Mouse (Mus musculus) bone marrow macrophage, adult 2 months (primary cell): Measurements from ENCODE around the gene Vsig2. TPM values are rescaled to one million over a fixed set of nuclear protein-coding genes. Genes with fewer than 3 reads are reported as not detected.
A peak's percentile ranks its signal among the peaks of the same experiment; 100 is the strongest.

Source experiments
- H3K27ac ChIP-seq: 2 replicates; pipeline ENCODE4 v1.5.1; 2012; ENCODE audit warnings: low read depth, low read length; ENCODE audit not compliant: insufficient read depth
- H3K4me1 ChIP-seq: 2 replicates; pipeline ENCODE4 v1.6.1; 2012; ENCODE audit warnings: low read length; ENCODE audit not compliant: control insufficient read depth, insufficient read depth
- H3K4me3 ChIP-seq: 2 replicates; pipeline ENCODE4 v1.5.1; 2012; ENCODE audit warnings: mild to moderate bottlenecking, low read length, moderate library complexity; ENCODE audit not compliant: insufficient read depth
- CTCF ChIP-seq: IDR thresholded peaks from 2 replicates; pipeline ENCODE4 v1.5.1; 2012; ENCODE audit warnings: low read depth, mild to moderate bottlenecking, low read length, moderate library complexity
- POLR2A ChIP-seq: IDR thresholded peaks from 2 replicates; pipeline ENCODE4 v1.6.1; 2012; ENCODE audit warnings: mild to moderate bottlenecking, low read depth, low read length, borderline replicate concordance
- polyA plus RNA-seq: library from polyadenylated mRNA; stranded (reverse); fragments of >200 nt; gene quantifications from 2 replicates; pipeline ENCODE4 v1.2.4, GENCODE M21; 2012; ENCODE audit not compliant: missing spikeins, insufficient read depth, insufficient read length

The Vsig2 gene
- polyA plus RNA-seq, 1 experiment, result not detected

DNA sequence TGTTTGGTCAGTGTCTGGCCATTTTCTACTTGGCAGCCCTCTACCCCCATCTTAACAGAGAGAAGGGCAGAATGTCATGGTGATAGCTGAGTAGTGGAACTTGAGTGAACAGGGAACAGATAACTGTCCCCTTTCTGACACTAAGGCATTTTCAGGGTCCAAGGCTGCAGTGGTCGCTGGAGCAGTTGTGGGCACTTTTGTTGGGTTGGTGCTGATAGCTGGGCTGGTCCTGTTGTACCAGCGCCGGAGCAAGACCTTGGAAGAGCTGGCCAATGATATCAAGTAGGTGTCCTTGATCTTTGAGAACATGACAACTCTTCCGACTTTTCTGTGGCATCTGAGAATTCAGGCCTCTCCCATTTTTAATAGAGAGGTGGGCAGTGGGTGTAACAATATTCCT is 2.2 kb upstream of the Vsig2 start:
- H3K27ac ChIP-seq, result no peak overlapping the region
- H3K4me1 ChIP-seq, result peaks cover 11% of the 10 kb centered on the region
- TF ChIP-seq POLR2A (no peak), CTCF (no peak)
- H3K4me3 ChIP-seq, result no peak overlapping the region

DNA sequence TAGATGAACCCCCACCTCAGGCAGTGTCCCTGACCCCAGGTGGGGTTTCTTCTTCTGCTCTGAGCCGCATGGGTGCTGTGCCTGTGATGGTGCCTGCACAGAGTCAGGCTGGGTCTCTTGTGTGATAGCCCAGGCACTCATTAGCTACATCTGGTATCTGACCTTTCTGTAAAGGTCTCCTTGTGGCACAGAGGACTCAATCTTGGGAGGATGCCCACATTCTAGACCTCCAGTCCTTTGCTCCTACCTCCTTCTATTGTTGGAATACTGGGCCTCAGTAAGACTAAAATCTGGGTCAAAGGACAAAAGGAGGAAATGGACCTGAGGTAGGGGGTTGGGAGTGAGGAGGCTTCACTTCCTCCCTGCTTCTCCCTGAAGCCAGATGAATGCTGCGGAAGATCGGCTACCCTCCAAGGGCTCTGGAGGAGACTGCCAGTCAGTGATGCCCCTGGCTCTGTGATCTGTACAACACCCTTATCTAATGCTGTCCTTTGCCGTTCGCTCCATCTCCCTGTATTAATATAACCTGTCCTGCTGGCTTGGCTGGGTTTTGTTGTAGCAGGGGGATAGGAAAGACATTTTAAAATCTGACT is 1.3 kb upstream of the Vsig2 start:
- Histone ChIP-seq H3K4me3 (no peak overlapping the region), H3K4me1 (peaks cover 11% of the 10 kb centered on the region), H3K27ac (no peak overlapping the region)
- TF ChIP-seq CTCF (no peak), POLR2A (no peak)

DNA sequence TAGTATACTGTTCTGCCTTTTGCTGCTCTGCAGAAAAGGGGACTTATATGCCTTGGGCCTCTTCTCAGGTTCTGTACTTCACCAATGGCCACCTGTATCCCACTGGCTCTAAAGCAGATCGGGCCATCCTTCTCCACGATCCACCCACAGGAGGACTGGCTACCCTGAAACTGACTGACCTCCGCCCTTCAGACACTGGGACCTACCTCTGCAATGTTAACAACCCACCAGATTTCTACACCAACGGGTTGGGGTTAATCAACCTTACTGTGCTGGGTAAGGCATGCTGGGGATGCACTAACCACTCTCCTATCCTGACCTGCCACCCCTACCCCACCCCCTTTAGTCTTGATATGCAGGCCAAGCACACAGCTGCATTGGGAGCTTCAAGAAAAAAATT is 1.2 kb downstream of the Vsig2 start:
- H3K4me1 ChIP-seq, result peaks cover 11% of the 10 kb centered on the region
- no peak overlapping the region for H3K27ac ChIP-seq
- TF ChIP-seq POLR2A (no peak), CTCF (no peak; the same call in 1 of the 2 replicates)
- H3K4me3 ChIP-seq, result no peak overlapping the region

DNA sequence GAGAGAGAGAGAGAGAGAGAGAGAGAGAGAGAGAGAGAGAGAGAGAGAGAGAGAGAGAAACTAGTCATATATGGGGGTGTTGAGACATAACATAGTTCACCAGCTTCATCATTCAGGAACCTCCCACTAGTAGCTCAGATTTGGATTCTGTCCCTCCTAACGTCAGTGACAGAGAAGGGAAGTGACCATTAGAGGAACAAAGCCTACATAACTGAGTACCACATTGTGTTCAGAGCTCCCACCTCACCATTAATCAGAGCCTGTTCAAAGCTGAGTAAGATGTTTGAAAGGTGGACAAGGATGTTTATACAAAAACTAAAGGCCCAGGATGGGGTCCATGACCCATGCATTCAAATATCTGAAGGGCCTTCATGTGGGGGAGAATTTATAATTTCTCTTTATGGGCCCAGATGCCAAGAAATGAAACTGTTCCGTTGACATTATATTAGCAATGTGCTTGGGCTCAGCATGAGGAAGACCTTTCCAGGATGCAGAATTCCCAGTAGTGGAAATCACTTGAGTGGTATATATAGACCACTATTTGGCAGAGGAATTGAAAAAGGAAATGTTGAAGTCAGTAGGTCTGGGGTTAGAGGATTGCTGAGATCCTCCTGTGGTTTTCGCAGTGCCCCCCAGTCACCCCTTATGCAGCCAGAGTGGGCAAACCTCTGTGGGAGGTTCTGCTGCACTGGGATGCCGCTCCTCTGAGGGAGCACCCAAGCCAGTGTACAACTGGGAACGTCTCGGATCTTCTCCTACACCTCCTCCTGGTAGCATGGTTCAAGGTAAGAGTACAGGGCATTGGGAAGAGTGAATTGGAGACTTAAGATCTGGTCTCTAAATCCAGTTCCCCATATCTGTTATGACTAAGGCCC is 1.9 kb downstream of the Vsig2 start:
- Histone ChIP-seq H3K4me3 (no peak overlapping the region), H3K27ac (no peak overlapping the region), H3K4me1 (peaks cover 11% of the 10 kb centered on the region)
- TF ChIP-seq POLR2A, result no peak
- no peak for TF ChIP-seq CTCF

DNA sequence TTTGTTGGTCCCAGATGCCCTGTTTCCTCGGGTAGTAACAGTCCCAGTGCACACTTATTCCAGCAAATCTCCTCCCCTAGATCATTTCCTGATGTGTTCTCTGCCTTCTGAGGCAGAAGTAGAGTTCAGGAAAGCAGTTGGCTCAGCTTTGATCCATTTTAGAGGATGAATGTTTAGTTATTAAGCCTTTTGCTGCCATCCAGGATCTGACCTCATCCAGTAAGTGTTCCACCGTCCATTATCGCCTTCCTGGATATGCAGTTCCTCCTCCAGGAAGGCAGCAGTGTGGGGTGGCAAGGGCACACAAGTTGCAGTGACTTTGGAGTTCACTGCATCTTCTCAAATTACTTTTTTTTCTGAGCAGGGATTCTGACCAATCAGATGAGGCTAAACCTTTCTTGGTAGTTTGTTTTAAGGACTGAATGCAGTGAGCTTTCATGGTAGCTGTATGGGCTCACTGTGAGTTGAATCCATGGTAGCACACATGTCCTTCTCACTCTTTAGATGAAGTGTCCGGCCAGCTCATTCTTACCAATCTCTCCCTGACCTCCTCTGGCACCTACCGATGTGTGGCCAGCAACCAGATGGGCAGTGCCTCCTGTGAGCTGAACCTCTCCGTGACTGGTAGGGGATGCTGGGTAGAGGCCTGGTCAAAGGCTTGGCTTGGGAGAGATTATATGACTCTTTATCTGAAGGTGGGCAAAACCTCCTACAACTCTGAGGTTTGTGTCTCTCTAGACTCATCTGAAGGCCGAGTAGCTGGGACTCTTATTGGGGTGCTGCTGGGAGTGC is 3.0 kb downstream of the Vsig2 start:
- Histone ChIP-seq H3K27ac (no peak overlapping the region), H3K4me3 (no peak overlapping the region), H3K4me1 (peaks cover 11% of the 10 kb centered on the region)
- no peak for TF ChIP-seq CTCF
- TF ChIP-seq POLR2A, result no peak

DNA sequence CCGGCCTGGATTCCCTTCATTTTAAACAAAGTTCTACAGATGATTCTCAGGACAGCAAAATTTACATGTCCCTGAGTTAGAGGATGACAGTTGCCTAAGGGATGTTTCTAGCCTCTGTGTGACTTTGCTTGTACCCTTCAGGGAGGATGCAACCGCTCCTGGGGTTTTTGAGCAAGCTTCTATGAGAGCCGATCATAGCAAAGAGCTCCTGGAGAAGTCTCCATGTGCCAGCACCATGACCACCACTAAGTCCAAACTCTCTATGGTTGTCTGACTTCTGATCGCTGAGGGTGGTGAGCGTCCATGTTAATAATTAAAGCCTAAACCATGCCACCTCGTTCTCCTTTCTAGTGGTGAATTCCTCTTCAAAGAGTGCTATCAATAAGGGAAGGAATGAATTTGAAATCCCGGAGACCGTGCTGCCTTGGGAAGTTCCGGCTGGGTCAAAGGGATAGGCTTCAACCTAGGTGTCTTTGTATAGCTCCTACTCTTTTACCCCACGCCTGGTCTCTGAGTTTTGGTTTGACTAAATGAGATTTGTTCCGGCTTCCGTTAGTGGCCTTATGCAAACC is 4.9 kb downstream of the Vsig2 start:
- TF ChIP-seq POLR2A (no peak), CTCF (no peak)
- no peak overlapping the region for H3K27ac ChIP-seq
- H3K4me3 ChIP-seq, result no peak overlapping the region
- H3K4me1 ChIP-seq, result 0 out of 2 replicates have a peak, but pooled peaks cover 5% of the 10 kb centered on the region

DNA sequence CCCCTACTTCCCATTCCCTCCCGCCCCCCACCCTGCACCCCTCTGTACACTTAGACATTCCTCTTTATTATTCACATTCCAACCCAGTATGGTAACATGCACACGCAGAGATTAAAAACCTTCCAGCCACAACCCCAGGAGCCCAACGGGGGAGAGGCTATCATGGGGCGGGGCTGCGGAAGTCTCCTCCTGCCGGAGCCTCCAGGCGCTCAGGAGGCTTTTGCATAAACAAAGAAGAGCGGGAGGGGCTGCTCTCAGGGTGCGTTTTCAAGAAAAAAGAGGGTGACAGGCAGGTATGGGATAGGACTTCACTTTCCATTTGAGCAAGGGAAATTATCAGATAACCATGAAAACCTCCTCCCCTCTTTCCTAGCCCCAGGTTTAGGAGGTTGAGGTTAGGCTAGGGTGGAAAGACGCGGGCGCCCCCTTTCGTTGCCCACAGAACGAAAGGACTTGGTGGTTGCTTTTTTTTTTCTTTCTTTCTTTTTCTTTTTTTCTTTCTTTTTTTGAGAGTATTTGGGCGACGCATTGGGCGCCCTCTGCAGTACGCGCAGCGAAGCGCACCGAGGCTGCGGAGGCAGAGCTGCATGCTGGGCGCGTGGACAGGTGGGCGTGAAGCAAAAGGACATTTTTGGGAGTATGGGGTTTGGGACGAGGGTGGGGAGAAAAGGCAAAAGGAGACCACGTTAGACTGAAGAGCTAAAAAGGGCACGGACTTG is 5.6 kb downstream of the Vsig2 start:
- 0 out of 2 replicates have a peak, but pooled peaks cover 5% of the 10 kb centered on the region for H3K4me1 ChIP-seq
- peak; percentile 96 for TF ChIP-seq CTCF
- TF ChIP-seq POLR2A, result no peak
- no peak overlapping the region for H3K27ac ChIP-seq
- H3K4me3 ChIP-seq, result peak overlapping the region; percentile 52

DNA sequence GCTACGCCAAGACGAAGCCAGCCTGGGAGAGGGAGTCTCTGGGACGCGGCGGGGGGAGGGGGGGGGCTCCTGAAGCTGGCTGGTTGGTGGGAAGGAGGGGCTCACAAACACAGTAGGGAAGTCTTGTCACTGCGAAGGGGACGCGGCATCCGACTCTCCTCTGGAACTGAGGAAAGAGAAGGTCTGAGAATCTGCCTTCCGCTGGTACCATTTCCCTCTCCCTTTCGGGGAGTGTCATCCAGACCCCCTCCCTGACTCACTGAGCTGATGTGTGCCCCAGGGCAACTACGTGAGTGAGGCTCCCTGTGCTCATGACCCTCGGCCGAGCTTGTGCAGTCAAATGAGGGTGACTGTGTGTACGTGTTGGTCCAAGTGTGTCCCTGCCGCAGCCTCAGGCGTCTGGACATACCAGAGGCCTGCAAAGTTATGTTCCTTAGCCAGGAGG is 6.1 kb downstream of the Vsig2 start:
- H3K4me1 ChIP-seq, result 0 out of 2 replicates have a peak, but pooled peaks cover 5% of the 10 kb centered on the region
- TF ChIP-seq POLR2A, result no peak
- no peak for TF ChIP-seq CTCF
- peak overlapping the region; percentile 52 for H3K4me3 ChIP-seq
- no peak overlapping the region for H3K27ac ChIP-seq
